Mouse (Mus musculus): Measurements from ENCODE around the gene Cmtm1. TPM values are rescaled to one million over a fixed set of nuclear protein-coding genes. Genes with fewer than 3 reads are reported as not detected.

Gene Cmtm1
- polyA plus RNA-seq, 1 experiment from 2014 or later, result not detected

DNA sequence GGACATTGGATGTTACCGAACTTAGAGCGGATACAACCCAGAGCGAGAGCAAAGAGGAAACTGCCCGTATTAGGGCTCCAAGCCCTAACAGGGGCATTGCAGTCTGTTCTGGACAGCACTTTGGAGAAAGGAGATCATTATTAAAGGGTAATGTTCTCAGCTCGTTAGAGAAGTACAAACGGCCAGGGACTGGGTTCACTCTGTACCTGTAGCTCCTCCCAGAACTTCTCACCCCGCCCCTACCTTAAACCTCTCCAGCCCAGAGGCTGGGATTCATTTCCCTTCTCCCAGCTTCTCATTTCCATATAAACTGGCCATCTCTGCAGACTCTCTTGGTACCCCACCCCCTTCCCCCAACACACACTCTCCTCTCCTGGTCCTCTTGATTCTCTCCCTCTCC, 58.5 kb downstream of the Cmtm1 start:
- Histone ChIP-seq H3K4me2 (peak overlapping the region; percentile 83), H3K4me3 (peak overlapping the region; percentile 82), H3K36me3 (no peaks in the 10 kb centered on the region), H3K27ac (peak overlapping the region; percentile 93), H3K4me1 (peaks cover 27% of the 10 kb centered on the region), H3K9me3 (no peaks in the 10 kb centered on the region), H3K27me3 (no peaks in the 10 kb centered on the region), H3K9ac (peak overlapping the region; percentile 75)
- ATAC-seq (ENCODE audit: borderline replicate concordance, extremely low read depth, low FRiP score, low TSS enrichment), result no peak
- 0% methylated on average over 7 of the region's 7 CpGs for WGBS

DNA sequence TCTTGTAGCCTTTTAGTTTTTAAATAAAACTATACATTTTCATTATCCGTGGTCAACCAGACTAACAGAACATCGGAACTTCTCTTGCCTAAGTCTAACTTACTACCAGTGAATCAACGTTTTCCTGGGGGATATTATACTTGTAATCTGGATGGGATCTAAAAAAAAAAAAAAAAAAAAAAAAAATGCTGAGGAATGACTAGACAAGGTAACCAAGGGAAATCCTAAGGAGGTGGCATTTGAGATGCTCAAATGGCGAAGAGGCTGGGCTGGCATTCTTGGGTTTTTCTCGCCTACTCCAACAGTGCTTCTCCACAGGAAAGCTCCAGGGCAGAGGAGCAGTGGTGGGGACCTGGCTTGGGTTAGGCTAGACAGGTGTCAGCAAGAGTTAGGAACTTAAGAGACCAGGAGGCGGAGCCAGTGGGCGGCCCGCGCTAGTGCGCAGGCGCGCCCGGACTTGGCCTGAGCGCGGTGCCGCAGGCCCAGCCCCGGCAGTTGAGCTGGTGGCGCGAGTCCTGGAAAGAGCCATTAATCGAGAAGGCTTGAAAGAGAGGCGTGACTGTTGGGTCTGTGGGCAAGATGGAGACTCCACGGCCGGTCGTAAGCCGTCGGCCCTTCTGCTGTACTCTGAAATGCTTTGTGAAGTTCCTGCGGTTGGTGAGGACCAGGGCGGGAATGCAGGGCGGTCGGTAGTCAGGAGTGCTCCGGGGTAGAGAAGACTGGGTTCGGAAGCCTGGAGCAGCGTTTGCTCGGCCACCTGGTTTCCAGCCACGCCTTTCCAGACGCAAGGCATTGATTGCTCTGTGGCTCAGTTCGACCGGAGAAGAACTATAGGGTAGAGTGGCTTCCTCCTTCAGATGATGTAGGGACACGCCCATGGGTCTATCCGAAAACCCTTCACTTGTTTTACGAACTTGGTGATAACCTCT, 59.2 kb downstream of the Cmtm1 start, which contains the start of gene Cklf:
Gene Cklf (plus strand): TSS at position 423 of the 929 bp plus-strand sequence.
- WGBS, result 3% methylated on average over 41 of the region's 41 CpGs
- Histone ChIP-seq H3K4me1 (peaks cover 27% of the 10 kb centered on the region), H3K27ac (peak within 1 kb of the TSS; percentile 93), H3K9me3 (no peaks in the 10 kb centered on the region), H3K4me2 (peak within 1 kb of the TSS; percentile 83), H3K4me3 (peak within 1 kb of the TSS; percentile 82), H3K27me3 (no peaks in the 10 kb centered on the region), H3K36me3 (no peaks in the 10 kb centered on the region), H3K9ac (peak within 1 kb of the TSS; percentile 75)
- ATAC-seq (ENCODE audit: borderline replicate concordance, extremely low read depth, low FRiP score, low TSS enrichment), result peak; percentile 82

DNA sequence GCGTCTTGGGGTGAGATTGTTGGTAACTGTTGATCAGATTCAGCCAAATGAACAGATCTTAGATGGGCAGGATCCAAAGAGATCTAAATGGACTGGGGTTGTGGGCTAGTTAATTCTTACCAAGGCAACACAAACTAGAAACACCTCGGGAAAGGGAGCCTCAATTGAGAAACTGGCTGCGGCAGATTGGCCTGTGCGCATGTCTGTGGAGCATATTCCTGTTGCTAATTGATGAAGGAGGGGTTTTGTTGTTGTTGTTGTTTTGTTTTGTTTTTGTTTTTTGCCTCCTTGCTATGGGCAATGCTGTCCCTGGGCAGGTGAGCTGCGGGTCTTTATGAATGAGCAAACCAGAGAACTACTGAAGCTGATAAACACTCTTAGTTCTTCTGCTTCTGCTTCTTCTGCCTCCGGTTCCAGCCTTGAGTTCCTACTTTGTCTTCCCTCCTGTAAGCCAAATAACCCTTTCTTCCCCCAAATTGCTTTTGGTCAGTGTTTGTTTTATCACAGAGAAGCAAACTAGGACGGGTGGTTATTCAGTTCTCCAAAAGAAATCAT, 60.4 kb downstream of the Cmtm1 start:
- peaks cover 27% of the 10 kb centered on the region for H3K4me1 ChIP-seq
- ATAC-seq (ENCODE audit: borderline replicate concordance, extremely low read depth, low FRiP score, low TSS enrichment), result no peak
- no peaks in the 10 kb centered on the region for H3K9me3 ChIP-seq
- H3K27me3 ChIP-seq, result no peaks in the 10 kb centered on the region
- no peaks in the 10 kb centered on the region for H3K36me3 ChIP-seq
- H3K27ac ChIP-seq, result no peak overlapping the region
- H3K4me2 ChIP-seq, result no peak overlapping the region
- H3K9ac ChIP-seq, result no peak overlapping the region
- WGBS, result 84% methylated on average over 7 of the region's 7 CpGs
- H3K4me3 ChIP-seq, result no peak overlapping the region

DNA sequence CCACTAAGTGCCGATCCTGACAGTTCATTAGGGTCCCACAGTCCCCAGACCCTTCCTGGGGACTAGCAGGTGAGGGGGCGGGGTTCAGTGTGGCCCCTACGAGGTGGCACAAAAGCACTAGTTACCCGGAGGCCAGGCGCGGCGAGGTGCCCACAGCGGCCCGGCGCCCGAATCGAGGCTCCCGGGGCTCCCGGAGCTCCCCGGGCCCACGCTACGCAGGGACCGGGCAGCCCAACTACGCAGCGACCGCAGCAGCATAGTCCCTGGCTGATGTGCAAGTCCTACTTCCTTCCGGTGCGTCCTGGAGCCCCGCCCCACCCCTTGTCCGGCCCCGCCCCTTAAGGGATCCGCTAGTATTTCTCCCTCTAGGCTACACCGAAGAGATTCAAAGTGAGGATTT, 61.7 kb downstream of the Cmtm1 start, which contains the start of gene Tk2:
Gene Tk2 (minus strand): TSS at position 283 of the 400 bp plus-strand sequence.
- Histone ChIP-seq H3K27me3 (no peaks in the 10 kb centered on the region), H3K4me3 (peak within 1 kb of the TSS; percentile 95), H3K4me2 (peak within 1 kb of the TSS; percentile 86), H3K4me1 (peaks cover 27% of the 10 kb centered on the region), H3K9ac (peak within 1 kb of the TSS; percentile 87), H3K36me3 (0 out of 2 replicates have a peak, but pooled peaks cover 1% of the 10 kb centered on the region), H3K27ac (peak within 1 kb of the TSS; percentile 37; the same call in 1 of the 2 replicates), H3K9me3 (no peaks in the 10 kb centered on the region)
- WGBS, result under 1% methylated on average over 28 of the region's 28 CpGs
- peak; percentile 88 for ATAC-seq (ENCODE audit: borderline replicate concordance, extremely low read depth, low FRiP score, low TSS enrichment)

DNA sequence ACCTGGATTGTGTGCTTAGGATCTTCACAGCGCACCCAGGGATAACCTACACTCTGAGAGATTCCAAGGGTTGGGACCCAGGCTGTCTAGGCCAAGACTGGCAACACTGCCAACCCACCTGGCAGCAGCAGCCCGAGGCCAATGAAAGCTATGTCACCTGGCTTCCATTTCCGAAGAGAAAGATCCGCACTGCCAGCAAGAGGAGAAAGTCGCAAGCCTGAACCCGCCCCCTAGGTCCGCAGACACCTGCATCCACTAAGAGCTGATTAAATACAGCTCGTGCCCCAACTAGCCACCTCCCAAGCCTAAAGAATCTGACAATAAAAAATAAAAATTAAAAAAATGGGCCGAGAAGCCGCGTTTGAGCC, 62.1 kb downstream of the Cmtm1 start:
- H3K9me3 ChIP-seq, result no peaks in the 10 kb centered on the region
- peak overlapping the region; percentile 37; the same call in 1 of the 2 replicates for H3K27ac ChIP-seq
- 3% methylated on average over 11 of the region's 11 CpGs for WGBS
- ATAC-seq (ENCODE audit: borderline replicate concordance, extremely low read depth, low FRiP score, low TSS enrichment), result no peak
- H3K27me3 ChIP-seq, result no peaks in the 10 kb centered on the region
- H3K4me2 ChIP-seq, result peak overlapping the region; percentile 86
- H3K4me3 ChIP-seq, result peak overlapping the region; percentile 95
- 0 out of 2 replicates have a peak, but pooled peaks cover 4% of the 10 kb centered on the region for H3K36me3 ChIP-seq
- peaks cover 27% of the 10 kb centered on the region for H3K4me1 ChIP-seq
- H3K9ac ChIP-seq, result peak overlapping the region; percentile 87

DNA sequence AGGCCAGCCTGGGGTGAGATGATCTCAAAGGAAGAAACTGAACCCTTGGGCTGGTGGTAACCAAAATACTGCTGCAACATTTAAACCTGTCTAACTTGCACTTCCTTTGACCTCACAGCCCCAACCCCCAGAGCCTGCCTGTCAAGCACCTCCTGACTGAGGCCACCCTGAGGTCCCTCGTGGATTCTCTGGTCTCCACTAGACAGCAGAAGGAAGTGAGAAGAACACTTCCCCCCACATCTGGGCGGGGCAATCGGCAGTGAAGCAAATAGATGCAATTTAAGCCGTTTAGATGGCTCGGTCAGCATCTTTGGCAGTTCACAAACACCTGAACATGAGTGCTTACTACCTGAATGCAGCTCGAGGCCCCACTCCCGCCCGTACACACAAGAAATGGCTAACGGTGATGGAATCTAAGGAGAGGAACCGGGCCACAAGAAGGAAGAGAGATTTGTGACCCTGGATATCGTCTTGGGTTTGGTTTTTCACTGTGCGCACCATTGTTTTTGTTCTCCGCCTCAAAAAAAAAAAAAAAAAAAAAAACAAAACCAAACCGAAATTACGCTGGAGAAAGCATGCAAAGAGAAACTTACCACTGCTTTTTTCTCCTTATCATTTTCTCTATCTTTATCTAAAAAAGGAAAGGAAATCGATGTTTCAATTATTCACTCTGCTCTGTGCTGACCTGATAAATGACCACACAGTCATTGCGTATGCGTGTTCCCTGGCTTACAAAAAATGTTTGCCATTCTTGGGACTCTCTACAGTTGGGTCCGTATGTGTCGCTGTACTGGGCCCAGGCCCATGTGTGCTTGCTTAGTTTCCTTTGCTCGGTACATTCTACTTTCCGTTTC, 62.7 kb downstream of the Cmtm1 start:
- 60% methylated on average over 22 of the region's 22 CpGs for WGBS
- no peak for ATAC-seq (ENCODE audit: borderline replicate concordance, extremely low read depth, low FRiP score, low TSS enrichment)
- no peak overlapping the region for H3K27ac ChIP-seq
- peaks cover 27% of the 10 kb centered on the region for H3K4me1 ChIP-seq
- 0 out of 2 replicates have a peak, but pooled peaks cover 4% of the 10 kb centered on the region for H3K36me3 ChIP-seq
- H3K9ac ChIP-seq, result peak overlapping the region; percentile 87
- H3K4me3 ChIP-seq, result peak overlapping the region; percentile 95
- H3K9me3 ChIP-seq, result no peaks in the 10 kb centered on the region
- H3K27me3 ChIP-seq, result no peaks in the 10 kb centered on the region
- H3K4me2 ChIP-seq, result peak overlapping the region; percentile 86

GRCm38 (mm10) chr8:104246621-104247020, 63.3 kb downstream of the Cmtm1 start:
- H3K4me2 ChIP-seq, result no peak overlapping the region

More at GRCm38 (mm10) chr8:104246621-104247020, 63.3 kb downstream of the Cmtm1 start:
- Histone ChIP-seq H3K36me3 (0 out of 2 replicates have a peak, but pooled peaks cover 4% of the 10 kb centered on the region), H3K9me3 (no peaks in the 10 kb centered on the region), H3K4me3 (no peak overlapping the region), H3K27ac (no peak overlapping the region), H3K4me1 (peaks cover 21% of the 10 kb centered on the region), H3K9ac (no peak overlapping the region), H3K27me3 (no peaks in the 10 kb centered on the region)
- ATAC-seq (ENCODE audit: borderline replicate concordance, extremely low read depth, low FRiP score, low TSS enrichment), result no peak
- 74% methylated on average over 4 of the region's 4 CpGs for WGBS

Other genes with a start within 250 kb of the Cmtm1 start
- gene Cdh5, start 208.5 kb downstream of the Cmtm1 start, polyA plus RNA-seq (2015; fragmentation: Nextera tagmentation; extraction: Ambion mirVana), result 71.2 and 74.7 TPM in 2 replicates
- gene Bean1, start 139.7 kb downstream of the Cmtm1 start, polyA plus RNA-seq (2015; fragmentation: Nextera tagmentation; extraction: Ambion mirVana), result 0.60 and 0.68 TPM in 2 replicates
- 15.9 and 17.5 TPM in 2 replicates for gene Tk2, start 61.6 kb downstream of the Cmtm1 start, polyA plus RNA-seq (2015; fragmentation: Nextera tagmentation; extraction: Ambion mirVana)
- gene Cklf, start 59.3 kb downstream of the Cmtm1 start, polyA plus RNA-seq (2015; fragmentation: Nextera tagmentation; extraction: Ambion mirVana), result 36.7 and 39.2 TPM in 2 replicates
- not detected in 2 replicates for gene Cmtm2a, start 17.0 kb downstream of the Cmtm1 start, polyA plus RNA-seq (2015; fragmentation: Nextera tagmentation; extraction: Ambion mirVana)
- gene Gm45711, start 64 bp downstream of the Cmtm1 start, polyA plus RNA-seq (2015; fragmentation: Nextera tagmentation; extraction: Ambion mirVana), result not detected in 2 replicates
- not detected in 2 replicates for gene Gm11020, start 11.4 kb upstream of the Cmtm1 start, polyA plus RNA-seq (2015; fragmentation: Nextera tagmentation; extraction: Ambion mirVana)
- not detected in 2 replicates for gene Cmtm2b, start 12.1 kb upstream of the Cmtm1 start, polyA plus RNA-seq (2015; fragmentation: Nextera tagmentation; extraction: Ambion mirVana)
- gene Cmtm3, start 29.3 kb upstream of the Cmtm1 start, polyA plus RNA-seq (2015; fragmentation: Nextera tagmentation; extraction: Ambion mirVana), result 147 and 151 TPM in 2 replicates
- 2.6 and 3.0 TPM in 2 replicates for gene Cmtm4, start 85.7 kb upstream of the Cmtm1 start, polyA plus RNA-seq (2015; fragmentation: Nextera tagmentation; extraction: Ambion mirVana)
- gene Dync1li2, start 132.9 kb upstream of the Cmtm1 start, polyA plus RNA-seq (2015; fragmentation: Nextera tagmentation; extraction: Ambion mirVana), result 61.1 and 62.2 TPM in 2 replicates
- 0.19 and 0.40 TPM in 2 replicates for gene Terb1, start 199.8 kb upstream of the Cmtm1 start, polyA plus RNA-seq (2015; fragmentation: Nextera tagmentation; extraction: Ambion mirVana)
- gene Nae1, start 224.5 kb upstream of the Cmtm1 start, polyA plus RNA-seq (2015; fragmentation: Nextera tagmentation; extraction: Ambion mirVana), result 87.4 and 97.8 TPM in 2 replicates
- gene Car7, start 224.5 kb upstream of the Cmtm1 start, polyA plus RNA-seq (2015; fragmentation: Nextera tagmentation; extraction: Ambion mirVana), result 0.65 and 0.97 TPM in 2 replicates

Data from lung, embryonic 15.5 days (tissue).